Mouse (Mus musculus) adrenal gland, postnatal 14 days (tissue): Measurements from ENCODE around the gene Gjc2. TPM values are rescaled to one million over a fixed set of nuclear protein-coding genes. Genes with fewer than 3 reads are reported as not detected.

Experiments
- DNase-seq: peaks from one replicate; pipeline ENCODE4 v3.0.0; 2021; ENCODE audit warnings: mixed read lengths
- total RNA-seq: library from RNA; stranded (reverse); gene quantifications from 2 replicates; pipeline ENCODE4 v1.2.3, GENCODE M21; 2021

Gjc2 gene
- total RNA-seq, 1 experiment from 2014 or later = 0.30 TPM

DNA sequence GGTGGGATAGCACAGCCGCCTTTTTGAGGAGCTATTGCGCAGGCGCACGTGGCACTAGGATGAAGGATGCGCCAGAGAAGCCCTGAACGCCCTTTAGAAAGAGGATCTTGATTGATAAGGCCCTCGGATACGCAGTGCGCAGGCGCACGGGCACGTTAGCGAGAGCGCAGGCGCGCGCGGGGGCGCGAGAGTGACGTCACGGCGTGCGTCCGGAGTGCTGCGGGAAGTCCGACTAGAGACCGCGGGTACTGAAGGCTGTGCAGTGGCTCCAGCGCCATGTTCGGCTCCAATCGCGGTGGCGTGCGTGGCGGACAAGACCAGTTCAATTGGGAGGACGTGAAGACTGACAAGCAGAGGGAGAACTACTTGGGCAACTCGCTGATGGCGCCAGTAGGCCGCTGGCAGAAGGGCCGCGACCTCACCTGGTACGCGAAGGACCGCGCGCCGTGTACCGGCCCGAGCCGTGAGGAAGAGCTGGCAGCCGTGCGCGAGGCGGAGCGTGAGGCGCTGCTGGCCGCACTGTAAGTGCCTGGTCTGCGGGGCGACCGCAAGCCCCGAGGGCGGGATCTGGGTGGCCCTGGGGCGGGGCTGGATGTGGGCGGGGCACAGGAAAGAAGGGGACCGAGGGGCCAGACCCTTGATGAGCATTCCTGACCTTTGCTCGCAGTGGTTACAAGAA lies 25.3 kb upstream of the Gjc2 start, which contains the start of gene 2310033P09Rik:
Gene 2310033P09Rik, plus strand, starts transcription at position 169 of the 679 bp plus-strand sequence.
- DNase-seq = peak; percentile 96

DNA sequence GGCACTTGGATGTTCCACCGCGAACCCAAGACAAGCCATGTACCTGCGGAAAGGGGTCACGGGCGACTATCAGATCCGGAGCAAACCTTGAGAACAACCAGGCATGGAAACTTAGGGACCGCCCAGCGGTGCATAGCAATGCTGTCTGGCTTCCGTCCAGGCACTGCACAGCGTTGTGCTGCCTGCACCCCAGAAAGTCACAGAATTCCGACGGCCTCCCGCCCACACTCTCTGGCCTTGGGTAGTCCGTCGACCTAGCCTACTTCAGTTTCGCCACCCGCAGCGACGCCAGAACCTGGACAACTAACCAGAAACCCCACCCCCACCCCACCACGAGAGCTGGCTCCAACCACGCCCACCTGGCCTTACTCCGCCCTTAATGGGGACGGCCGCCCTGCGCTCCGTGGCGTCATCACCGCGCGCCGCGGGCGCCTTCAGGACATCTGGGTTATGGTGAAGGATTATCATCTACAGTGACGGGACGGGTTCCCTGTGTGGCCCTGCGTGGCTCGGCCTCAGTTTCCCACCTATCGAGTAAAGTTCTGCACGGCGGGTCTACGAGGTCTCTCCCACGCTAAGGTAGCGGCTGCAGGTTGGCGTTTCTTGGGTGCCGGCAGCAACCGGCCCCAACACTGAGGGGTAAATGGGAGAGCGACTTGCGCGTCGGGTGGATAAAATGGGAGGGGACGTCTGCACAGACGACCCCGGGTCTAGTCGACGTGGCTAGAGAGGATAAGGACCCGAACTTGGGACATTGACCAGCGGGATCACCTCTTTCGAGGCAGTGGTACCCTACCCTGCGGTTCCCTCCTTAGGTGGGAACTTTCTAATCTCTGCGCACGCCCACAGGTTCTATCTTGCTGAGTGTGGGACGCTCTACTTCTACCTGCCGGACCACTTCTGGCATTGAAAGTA lies 19.3 kb upstream of the Gjc2 start, which contains the start of gene Mrpl55:
Gene Mrpl55, plus strand, starts transcription at position 406 of the 915 bp plus-strand sequence.
- peak; percentile 98 for DNase-seq

DNA sequence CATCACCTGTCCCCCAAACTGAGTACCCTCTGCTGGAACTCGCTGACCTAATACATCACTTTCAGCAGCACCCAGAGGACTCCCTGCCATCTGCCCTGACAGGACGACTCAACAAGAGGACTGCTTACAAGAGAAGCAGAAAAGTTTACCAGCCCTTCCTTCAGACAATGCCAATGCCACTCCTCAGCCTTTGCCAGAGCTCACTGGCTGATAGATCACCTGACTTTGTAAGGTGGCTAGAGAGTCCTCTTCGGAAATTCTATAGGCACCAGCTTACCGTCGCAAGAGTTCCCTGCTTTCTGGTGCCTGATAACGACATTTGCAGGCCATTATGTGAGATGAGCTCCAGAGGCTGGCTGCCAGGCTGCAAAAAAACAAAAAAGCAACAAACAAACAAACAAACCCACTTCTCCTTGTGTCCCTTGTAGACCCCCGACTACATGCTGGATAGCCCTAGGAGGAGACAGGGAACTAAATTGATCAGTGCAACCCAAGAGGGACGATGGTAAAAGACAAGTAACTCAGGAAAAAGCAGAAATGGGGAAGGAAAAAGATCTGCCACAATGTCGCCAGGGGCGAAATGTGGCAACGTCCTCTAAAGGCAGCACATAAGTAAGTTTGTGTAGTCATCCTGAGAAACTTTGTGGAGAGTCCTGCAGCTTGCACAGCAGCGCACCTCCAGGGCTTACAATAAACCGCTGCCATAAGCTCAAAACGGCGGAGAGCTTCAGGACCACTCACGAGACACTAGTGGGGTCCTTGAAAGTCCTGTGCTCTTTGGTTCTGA lies 18.4 kb upstream of the Gjc2 start:
- no peak for DNase-seq

DNA sequence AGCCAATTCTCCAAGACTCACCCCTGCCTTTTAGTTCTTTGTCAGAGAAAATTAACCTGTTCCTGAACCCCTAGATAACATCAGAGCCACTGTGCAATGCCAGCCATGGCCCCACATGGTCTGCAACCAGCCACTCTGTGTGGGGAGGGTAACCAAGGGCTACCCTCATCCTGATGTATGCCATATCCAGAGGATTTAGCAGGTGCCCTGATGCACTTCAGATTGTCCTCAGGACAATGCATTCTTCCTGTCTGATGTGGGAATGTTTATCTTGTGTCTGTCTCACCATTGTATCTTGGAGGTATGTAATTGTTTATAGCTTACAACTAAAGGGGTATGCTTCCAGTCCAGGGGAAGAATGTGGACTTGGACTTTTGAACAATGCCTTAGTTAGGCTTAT lies 13.2 kb upstream of the Gjc2 start:
- DNase-seq = no peak

DNA sequence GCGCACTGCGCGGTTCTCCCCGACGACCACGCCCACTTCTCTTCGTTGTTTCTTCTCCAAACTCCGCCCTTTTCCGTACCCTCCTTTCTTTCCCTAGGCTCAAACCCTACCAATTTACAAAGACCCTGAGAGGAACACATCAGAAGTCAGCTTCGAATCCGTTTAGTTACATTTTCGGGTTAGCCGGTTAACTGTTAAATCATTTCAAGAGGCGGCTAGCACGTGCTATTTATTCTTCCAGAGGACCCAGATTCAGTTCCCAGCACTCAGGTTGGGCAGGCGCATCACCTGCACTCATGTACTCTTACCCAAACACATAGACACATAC lies 9.0 kb upstream of the Gjc2 start, which contains the start of gene Guk1:
Gene Guk1, minus strand, starts transcription at position 154 of the 328 bp plus-strand sequence.
- DNase-seq = no peak

DNA sequence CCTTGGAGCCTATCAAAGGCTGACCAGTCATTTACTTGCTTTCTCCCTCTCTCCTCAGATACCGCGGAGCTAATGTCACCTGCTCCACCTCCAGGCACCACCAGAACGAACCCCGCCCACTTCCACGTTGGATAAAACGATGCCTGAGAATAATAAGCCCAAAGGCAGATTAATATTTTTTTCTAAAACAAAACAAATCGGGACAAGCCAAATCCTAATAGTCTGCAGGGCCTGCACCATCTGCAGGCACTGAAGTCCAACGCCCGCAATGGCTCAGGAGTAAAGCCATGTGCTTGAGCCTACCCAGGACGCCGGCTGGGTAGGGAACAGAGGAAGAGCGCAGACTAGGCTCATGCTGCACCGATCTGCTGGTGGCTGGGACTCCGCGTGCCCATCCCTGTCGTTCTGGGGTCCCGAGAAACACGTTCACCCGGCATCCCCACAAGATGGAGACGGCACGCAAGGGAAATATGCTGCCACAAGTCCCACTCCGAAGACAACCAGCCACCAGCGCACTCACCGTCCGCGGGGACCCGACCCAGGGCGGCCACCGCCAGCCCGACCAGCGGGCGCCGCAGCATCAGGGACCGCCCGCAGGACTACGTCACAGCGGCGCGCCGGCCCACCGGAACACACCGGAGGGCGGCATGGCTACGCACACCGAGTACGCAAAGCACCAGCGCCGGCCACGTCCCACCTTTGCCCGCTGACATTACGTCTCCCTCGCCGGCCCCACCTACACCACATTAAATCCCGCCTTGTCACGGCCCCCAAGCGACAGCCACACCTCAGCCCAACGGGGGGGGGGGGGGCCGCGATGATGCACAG lies 8.4 kb upstream of the Gjc2 start:
- DNase-seq = peak; percentile 95

DNA sequence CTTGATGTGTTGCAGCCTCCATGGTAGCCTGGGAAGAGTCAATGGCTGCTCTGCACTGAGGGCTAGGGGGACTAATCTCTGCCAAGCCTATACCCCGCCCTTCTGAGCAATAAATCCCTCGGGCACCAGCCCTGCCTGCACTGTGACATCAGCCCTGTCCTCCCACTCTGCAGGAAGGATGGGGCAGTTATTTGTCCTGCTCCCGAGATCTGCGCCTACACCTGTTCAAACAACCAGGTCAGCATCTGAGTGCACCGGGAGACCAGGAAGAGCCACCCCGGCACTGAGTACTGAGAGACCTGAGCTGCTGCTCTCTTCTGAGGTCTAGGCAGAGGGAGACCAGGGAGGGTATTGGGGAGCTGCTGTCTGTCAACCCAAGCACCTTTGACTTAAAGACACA lies 4.7 kb upstream of the Gjc2 start:
- DNase-seq = no peak

DNA sequence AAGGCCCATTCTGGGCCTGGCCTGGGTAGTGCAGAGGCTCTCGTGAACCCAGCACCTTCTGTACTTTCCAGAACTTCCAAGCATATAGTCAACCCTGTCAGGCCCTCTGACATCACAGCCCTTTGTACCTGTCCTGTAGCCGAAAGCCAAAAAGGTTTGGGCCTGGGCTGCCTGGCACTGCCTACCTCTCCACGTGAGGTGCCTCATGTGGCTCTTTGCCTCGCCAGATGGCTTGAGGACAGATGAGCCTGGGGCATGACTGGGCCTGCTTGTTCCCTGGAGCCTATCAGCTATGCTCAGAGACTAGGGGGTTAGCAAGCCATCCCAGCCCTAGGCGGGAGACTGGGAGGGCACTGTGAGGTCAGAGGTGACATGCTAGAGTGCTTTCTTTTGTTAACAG lies 2.5 kb upstream of the Gjc2 start:
- no peak for DNase-seq

DNA sequence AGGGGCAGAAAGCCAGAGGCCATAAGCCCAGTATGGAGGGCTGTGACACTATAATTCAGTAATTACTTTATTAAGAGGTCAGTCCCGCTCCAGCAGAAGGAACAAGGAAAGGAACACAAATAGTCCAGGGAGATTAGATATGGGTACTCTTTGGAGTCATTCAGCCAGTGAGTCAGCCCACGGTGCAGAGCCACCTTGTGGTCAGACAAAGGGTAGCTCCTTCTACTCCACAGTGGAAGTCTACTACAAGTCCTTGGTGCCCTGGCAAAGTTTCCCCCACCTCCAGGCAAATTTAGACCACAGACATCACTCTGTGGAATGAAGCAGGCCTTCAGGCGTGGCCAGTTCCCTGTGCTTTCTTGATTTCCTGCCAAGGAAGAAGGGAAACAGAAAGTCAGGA lies 808 bp upstream of the Gjc2 start:
- peak; percentile 76 for DNase-seq

DNA sequence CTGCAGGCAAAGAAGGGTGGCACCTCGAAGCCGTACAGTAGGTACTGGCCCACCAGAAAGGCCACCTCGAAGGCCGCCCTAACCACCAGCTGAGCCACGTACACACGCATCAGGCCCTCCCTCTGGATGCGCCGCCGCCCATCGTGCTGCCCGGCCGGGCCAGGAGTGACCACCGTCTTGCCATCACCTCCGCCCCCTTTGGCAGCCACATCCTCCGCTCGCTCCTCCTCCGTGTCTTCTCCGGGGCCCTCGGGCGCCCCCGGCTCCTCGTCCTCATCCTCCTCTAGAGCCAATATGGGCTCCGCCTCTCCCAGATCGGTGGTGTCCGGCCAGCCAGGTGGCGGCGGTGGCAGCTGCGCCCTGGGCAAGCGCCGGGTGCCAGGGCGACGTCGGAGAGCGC lies 6.1 kb downstream of the Gjc2 start:
- DNase-seq = no peak

DNA sequence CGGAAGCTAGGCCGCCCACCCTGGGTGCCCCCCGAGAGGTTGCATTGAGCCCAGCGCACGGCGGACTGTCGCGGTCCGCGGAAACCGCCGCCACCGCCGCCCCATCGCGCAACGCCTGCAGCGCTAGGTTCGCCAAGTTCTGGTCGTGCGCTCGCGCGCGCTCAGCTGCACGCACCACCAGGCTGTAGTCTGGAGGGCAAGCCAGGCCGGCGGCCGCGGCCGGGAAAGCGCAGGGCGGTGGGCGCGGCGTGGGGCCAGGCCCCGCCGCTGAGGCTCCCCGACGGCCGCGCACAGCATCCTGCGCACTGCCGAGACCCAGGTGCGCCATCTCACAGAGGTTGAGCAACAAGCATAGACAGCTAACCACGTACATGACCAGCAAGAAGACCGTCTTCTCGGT lies 6.5 kb downstream of the Gjc2 start:
- DNase-seq = no peak

DNA sequence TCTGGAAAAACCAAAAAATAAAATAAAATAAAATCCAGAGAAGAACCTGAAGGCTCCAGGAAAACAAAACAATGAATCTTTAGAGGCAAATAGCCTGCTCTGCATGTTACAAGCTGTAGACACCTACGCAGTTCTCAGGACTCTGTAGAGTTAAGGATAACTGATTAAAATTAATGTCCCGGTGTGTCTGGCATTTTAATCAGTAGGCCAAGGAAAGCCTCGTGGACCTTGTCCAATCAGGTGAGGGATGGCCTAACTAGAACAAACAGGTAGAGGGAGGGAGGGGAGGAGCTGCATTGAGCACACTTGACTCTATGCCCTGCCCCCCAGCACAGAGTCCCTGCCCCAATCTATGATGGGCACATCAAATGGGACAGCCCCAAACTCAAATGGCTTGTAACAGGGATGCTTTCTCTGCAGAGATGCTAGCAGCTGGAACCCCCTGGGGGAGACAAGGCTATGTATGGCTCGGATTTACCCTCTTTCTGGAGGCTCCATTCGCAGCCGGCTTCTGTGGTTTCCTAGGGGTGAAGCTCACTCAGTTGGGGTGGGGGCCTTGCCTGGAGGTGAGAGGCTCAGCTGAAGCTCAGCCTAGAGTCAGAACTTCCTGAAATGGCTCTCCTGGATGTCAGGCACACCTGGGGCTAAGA lies 8.7 kb downstream of the Gjc2 start:
- DNase-seq = no peak

DNA sequence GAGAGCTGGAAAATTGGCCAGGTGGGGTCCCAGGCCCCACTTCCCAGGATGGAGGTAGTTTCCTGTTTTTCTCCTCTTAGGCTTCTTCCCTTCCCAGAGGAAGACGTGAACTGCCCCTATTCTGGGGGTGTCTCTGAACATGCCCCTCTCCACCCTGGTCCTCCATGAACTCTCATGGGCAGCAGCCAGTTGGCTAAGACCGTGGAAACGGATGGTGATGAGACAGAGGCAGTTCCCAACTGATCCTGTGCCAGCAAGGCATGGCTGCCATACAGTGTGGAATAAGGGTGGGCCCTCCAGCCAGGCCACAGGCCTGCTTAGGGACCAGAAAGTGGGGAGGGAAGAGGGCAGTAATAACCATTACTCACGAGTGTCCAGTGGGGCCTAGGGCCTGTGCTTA lies 12.5 kb downstream of the Gjc2 start:
- DNase-seq = no peak

DNA sequence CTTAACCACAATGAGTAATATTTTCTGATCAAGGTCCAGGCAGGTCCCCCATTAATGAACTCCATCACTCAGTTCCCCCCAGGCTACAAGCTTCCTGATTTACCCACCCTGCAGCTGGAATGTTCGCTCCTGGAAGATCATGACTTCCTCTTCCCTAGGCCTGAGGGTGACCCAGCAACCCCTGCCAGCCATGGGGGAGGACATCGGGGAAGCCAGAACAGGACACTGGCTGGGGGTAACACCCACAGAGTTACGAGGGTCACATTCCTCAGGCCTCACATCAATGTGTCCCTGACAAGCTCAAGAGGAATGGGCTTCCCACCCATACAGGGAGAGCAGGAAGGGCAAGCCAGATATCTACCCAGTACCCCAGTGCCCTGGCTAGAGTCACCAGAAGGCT lies 13.2 kb downstream of the Gjc2 start:
- no peak for DNase-seq

DNA sequence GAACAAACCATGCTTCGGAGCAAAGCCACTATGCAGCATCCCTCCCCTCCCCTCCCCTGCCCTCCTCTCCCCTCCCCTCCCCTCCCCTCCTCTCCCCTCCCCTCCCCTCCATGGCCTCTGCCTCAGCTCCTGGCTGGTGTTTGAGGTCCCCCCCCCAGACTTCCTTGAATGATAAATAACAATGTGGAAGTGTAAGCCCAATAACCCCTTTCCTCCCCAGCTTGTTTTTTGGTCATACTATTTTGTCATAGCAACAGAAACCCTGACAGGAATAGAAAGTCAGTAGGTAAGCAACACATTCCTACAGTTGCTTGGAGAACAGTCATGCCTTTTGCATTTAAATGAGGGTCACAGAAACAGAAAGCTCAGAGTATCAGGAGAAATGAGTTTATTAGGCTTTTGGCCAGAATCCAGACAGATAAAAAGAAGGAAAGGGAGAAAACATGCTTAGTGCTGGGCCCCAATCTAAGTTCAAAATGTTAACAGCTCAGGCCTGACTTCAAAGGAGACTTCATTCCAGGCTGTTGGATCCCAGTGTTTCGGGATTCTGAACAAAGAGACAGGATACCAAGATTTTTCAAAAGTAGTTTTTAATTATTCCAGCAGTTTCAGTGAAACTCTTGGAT lies 17.3 kb downstream of the Gjc2 start:
- DNase-seq = no peak

DNA sequence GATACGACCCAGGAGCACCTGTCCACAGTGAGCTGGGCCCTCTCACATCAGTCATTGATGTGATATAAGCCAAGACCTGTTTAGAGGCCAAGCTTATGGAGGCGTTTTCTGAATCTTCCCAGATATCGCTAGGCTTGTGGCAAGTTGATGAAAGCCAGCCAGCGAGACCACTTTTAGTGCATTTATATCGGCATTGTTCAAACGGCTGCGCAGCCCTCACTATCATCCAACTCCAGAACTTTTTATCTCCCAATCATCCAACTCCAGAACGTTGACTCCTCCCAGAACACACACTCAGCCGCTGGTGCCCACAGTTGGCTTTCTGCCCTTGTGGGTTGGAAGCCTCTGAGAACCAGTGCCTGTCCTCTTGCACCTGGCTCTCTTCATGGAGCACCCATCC lies 18.6 kb downstream of the Gjc2 start:
- no peak for DNase-seq

DNA sequence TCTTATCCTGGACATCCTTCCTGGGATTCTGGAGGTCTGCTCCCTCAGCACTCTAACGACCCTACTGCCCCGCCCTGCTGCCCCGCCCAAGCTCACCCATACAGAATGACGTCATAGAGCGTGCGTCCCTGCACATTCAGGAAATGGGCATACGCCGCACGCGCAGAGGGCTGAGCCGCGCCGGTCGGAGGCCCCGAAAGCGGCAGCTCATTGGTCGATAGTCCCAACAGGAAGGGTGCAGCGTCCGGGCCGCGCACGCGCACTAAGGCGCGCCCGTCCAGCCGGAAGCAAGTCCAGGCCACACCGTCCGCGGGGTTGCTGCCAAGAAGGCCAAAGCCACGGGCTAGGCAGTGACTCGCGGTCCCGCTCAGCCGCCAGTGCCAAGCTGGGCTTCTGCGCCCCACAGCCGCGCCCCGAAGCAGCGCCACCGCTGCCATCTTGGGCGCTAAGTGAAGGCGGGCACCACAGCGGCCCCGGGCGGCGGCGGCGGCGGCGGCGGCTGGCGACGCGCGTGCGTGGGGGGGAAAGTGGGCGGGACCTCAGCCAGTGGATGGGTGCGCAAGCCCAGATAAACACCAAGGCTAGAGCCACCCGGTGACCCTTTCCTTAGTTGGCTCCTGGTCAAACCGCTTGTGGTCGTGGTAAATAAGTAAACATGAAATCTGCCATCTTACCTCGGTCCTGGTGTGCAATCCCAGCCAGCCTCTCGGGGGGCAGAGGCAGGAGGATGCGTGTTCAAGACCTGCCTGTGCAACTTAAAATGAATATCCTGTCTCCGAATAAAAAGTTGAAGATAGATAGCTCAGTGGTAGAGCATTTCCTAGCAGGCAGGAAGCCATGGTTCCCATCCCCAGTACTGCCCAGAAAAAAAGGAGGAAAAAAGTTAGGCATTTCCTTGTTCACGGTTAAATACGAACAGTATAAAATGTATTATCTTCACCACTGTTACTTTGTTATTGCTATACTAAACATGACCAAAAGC lies 19.5 kb downstream of the Gjc2 start, which contains the start of gene Iba57:
Gene Iba57, minus strand, starts transcription at position 485 of the 982 bp plus-strand sequence.
- DNase-seq = peak; percentile 98

DNA sequence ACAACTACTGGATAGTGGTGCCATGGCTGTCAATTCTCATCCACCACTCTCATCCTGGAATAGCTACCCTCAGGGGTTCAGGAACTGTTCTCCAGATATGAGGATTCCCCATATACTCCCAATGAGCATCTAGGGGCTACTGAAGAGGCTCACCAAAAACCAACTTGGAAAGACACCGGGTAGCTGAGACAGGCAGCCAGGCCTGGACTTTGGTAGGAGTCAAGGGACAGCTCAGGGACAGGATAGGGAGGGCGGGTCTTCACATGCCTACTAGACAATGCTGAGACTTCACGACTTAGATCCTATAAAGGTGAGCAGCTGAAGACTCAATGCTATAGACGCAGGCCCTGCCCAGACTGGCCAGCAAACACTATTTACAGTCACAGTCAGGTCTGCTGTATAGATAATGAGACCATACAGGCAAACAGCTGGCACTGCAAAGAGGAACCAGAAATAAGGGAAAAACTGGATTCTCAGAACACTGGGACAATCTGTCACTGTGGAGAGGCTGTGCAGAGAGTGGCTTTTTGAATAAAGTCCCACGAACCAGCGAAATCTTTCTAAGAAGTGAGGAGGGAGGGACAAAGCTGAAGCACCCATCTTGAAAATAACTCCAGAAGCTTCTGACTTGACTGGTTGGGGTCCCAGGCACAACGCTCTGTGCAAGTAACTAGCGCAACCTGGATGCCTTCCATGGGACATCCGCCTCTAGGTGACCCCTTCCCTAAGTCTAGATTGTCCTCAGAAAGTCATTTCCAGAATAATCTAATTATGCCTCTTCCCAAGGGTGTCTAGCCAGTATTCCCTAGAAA lies 20.4 kb downstream of the Gjc2 start:
- DNase-seq = no peak

DNA sequence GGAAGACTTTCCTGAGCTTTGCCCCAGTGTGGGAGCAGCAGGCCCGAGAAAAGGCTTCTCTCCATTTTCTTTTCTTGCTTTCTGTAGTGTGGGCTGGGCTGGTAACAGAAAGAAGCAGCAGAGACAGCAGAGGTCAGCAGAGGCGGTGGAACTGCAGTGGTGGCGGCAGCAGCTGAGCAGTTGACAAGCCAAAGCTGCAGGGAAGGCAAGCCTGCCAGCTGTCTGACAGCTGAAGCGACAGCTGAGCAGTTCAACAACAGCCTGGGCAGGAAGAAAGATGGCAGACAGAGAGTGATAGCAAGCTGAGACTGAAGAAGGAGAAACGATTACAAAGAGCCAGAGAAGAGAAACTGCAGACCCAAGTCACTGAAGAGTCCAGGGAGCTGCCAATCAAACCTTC lies 21.6 kb downstream of the Gjc2 start:
- no peak for DNase-seq
